Mouse (Mus musculus) T-helper 17 cell (primary cell): ENCODE data around the gene Cped1.

ENCODE experiments used
- in situ Hi-C, 2 experiments: fragments of 300-600 bp; cut with MboI, MseI; formaldehyde crosslinking; loops; 1 replicate in 1 of 2; 2 replicates in 1 of 2; pipeline ENCODE4 v1.15.1; 2025; ENCODE audit warnings: high pct_unique_total_duplicates in 2 of 2

Gene Cped1

GRCm38 (mm10) chr6:21985732-21986540 lies at the start of gene Cped1:
Gene Cped1 (plus strand): TSS chr6:21985916.
- in situ Hi-C loops: no loop called here

DNA sequence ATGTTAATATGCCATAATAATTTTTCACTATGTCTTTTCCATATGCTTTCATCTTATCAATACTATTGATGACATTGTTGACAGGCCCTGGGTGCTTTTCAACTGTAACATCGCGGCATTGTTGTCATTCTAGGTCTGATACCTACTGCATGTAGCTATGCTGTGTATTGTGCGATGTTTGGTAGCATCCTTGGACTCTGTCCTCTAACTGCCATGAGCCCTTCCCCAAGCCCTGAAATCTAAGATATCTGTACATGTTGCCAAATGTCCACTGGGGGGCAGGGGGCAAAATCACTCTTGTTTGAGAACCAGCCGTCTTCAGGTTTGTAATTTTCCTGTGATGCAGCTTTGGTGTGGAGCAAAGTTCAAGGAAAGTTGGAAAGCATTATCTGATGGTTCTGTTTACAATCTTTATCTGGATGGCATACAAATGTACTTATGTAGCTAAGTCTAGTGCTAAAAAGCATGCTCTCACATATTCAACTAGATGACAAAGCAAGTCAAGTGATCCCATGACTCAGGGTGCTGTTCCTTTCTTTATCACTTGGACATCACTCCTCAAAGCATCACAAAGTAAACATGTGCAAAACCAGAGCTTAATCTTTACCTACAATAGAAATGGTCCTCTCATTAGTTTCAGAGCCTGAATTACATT lies 47.6 kb upstream of the Cped1 start:
- in situ Hi-C loops: no loop called here

GRCm38 (mm10) chr6:21949226-21949731 lies 36.4 kb upstream of the Cped1 start, which contains the start of gene Ing3:
Gene Ing3 (plus strand): TSS chr6:21949571.
- in situ Hi-C loops: no loop called here

DNA sequence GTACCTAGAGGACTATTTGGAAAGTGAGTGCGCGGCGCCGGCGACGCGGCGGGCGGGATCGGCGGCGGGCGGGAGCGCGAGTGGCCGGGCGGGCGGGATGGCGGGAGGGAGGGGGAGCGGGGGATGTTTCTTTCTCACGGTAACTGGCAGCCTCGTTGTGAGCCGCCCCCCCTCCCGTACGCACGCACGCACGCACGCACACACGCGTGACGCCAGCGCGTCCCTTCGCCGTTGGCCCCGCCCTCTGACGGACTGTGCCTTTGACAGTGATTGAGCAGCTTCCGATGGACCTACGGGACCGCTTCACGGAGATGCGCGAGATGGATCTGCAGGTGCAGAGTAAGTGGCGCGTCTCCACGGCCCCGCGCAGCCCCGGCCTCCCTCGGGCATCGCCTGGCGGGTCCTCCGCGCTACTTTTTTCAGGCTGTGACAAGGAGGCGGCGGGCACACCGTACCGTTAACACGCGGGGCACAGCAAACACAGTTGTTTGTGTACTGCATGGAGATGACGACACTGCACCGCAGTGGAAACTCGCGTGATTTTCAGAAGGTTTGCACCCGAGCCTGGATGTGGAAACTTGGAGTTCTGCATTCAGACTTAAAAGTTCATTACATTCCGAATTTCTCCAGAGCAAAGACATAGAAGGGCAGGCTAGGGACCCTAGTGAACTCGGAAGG lies 35.8 kb upstream of the Cped1 start:
- in situ Hi-C loops: no loop called here

DNA sequence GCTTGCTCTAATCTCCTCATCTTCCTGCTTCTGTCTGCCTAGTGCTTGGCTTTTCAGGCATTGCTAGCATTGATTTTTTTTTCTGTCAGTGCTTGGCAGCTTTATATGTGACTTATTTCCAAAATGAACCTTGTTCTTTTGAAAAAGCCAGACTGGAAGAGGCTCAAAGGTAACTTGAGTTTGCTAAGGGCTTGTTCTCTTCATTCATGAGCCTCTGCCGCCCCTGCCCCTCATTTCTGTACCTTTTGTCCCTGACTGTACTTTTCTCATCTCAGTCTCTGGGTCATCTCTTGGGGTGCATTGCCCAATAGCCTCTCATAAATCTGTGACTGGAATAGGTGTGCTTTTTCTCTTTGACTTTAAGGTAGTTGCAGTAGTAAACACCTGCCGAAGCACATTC lies 35.0 kb upstream of the Cped1 start:
- in situ Hi-C loops: no loop called here

DNA sequence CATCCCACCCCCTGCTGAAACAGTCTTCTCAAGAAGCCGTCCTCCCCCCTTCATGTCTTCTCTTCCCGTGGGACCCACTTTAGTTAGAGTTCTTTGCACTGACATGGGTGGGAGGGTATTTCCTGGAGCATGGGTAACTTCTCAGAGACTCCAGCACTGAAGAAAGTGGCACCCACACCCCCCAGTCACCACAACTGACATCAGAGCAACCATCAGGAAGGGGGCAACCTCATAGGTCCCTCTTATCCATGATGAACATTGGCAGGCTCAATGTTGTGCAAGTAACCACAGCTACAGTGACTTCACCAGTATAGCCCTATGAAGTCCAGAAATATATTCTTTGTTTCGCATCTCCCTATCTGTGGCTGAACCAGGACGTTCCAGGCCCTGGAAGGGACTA lies 30.2 kb upstream of the Cped1 start:
- in situ Hi-C loops: no loop called here

DNA sequence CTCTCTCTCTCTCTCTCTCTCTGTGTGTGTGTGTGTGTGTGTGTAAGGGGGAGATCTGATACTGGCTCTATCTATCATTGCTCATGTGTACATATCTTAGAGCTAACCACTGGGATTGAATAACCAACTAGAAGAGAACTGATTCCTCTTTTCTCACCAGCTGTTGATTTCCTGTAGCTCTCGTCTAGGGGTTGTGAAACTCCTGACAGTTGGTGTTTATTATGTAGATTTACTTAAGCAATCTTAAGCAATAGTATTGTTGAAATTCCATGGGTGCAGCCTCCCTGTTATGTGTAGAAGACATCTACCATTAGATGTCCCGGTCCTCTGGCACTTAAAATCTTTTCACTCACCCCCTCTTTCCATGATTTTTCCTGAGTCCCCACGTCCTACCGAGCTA lies 26.8 kb upstream of the Cped1 start:
- in situ Hi-C loops: no loop called here

GRCm38 (mm10) chr6:21959909-21960308 lies 25.8 kb upstream of the Cped1 start:
- in situ Hi-C loops: no loop called here

GRCm38 (mm10) chr6:21977532-21977931 lies 8.2 kb upstream of the Cped1 start:
- in situ Hi-C loops: no loop called here

DNA sequence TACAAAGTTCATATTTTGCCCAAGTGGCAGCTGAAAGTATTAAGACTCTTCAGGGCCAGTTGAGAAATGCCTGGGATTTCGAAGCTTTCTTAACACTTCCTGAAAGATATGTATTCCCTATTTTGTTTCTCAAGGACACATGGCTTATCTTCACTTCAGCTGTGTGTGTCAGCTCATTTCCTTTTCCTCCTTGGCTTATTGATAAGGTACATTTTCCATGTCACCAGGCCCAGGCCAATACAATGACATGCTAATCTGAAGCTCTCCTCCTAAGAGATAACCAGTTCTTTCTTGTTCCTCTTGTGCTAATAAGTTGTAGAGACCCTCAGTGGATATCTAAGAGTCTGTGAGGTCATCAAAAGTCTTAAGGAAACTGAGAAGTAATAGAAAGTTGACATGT lies 4.6 kb upstream of the Cped1 start:
- in situ Hi-C loops: loop anchor here in 1 of 2 experiments (5.0 kb wide), 1 partner anchor 39 kb away; no protein-coding TSS in a partner anchor

DNA sequence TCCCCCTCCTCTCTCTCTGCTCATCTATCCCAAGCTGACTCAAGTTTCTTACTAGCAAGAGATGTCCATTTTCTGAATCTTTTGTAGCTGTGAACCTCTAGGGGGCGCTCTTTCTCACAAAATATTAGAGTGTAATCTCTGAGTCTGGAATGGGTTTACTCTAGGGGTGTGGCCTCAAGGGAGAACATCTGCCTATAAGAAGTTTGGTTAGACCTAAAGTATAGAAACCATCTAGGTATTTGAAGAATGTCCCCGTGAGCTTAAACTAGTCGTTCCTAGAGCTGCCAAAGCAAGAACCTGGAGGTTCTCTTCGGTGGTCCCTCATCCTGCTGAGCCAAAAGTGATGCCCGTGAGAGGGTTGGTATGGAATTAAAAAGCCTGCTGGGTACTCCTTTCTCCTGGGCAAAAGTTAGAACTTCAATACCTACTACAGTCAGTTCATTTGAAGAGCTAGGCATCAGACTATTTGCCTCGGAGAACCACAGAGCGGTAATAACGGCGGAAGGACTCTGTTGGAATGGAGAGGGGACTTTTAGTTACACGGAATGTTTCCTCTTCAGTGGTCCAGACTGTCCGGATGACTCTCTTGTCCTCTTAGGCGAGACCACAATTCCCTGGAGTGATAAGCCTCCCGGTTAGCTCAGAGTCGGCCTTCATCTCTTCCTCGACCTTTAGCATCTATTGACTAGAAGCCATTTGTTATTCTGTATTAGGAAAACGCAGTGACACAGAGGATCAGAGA lies 555 bp upstream of the Cped1 start:
- in situ Hi-C loops: loop anchor here in 1 of 2 experiments (5.0 kb wide), 1 partner anchor 43 kb away; no protein-coding TSS in a partner anchor

- in situ Hi-C loops: no loop called here
These were observed 1.1 kb downstream of the Cped1 start for GRCm38 (mm10) chr6:21986660-21987331.

GRCm38 (mm10) chr6:21987554-21987953 lies 1.8 kb downstream of the Cped1 start:
- in situ Hi-C loops: no loop called here

GRCm38 (mm10) chr6:21988296-21988695 lies 2.6 kb downstream of the Cped1 start:
- in situ Hi-C loops: no loop called here

DNA sequence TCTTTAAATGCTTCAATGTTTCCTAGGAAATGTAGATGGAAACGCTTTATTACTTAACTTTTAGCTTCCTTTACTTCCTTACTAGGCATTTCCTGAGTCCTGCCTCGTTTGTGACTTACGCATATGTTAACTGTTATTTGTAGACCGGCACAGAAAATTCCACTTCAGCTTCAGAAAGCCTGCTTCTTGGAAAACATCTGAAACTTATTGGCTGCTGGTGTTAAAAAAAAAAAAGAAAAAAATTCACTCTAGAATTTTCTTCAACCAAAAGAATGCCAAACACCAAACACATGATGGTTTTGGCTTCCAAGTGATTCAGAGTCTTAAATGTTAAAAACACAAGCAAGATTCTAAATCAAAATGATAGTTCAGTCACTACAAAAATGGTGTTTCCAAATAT lies 3.4 kb downstream of the Cped1 start:
- in situ Hi-C loops: no loop called here

GRCm38 (mm10) chr6:21990181-21991135 lies 4.7 kb downstream of the Cped1 start:
- in situ Hi-C loops: loop anchor here in 1 of 2 experiments (10.0 kb wide), 1 partner anchor 1986 kb away; no protein-coding TSS in a partner anchor

- in situ Hi-C loops: loop anchor here in 1 of 2 experiments (10.0 kb wide), 1 partner anchor 1986 kb away; no protein-coding TSS in a partner anchor
These were observed 5.4 kb downstream of the Cped1 start for GRCm38 (mm10) chr6:21991151-21991550.

DNA sequence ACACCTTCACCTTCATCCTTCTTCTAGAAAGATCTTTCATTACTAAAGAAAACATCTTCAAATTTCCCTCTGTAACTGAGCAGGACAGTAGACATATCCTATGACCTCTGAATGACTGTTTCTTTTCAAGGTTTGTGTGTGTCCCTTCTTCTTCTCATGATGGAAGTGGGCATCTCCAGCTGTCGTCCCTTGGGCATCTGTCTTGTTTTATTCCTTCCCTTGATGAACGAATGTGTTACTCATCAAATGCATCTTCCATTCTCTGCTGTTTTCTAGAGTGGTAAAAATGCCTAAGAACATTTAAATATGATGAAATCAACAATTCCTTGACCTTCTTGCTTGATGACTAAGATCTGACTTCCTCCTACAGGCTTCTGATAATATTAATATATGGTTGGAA lies 7.4 kb downstream of the Cped1 start:
- in situ Hi-C loops: loop anchor here in 1 of 2 experiments (10.0 kb wide), 1 partner anchor 1988 kb away; no protein-coding TSS in a partner anchor

DNA sequence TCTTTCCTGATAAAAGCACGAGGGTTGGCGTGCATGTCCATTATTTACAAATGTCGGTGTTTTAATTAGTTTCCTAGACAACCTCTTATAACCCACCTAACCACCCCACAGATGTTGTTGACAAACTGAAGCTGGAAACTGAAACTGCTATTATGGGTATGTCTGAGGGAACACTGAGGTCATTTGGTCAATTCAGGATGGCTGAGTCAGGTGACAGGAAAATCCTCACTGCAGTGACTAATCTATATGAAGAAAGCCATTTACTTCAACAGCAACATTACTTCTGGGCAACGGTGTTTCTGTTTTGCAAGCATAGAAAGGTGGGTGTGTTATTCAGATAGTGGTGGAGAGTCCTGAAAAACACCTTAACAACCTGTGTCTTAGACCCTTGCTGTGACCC lies 12.4 kb downstream of the Cped1 start:
- in situ Hi-C loops: loop anchor here in 1 of 2 experiments (10.0 kb wide), 1 partner anchor 1993 kb away; no protein-coding TSS in a partner anchor
